Comparison of ENCODE assay signal across 9 mouse cellular contexts in genomic region chr4:122870027-122870426, GRCm38 (mm10). TPM values are rescaled to one million over a fixed set of nuclear protein-coding genes. Genes with fewer than 3 reads are reported as not detected.
DNase-seq lines count a peak whose midpoint lies in the region; ATAC-seq and TF ChIP-seq lines count a peak whose summit lies in the region.
"Had no signal": no experiment of that assay in that cellular context is flagged by ENCODE, and none has a peak within 500 bp of the region (broad histone marks: within the 10 kb centered on the region; RNA-seq: fewer than 3 reads in every experiment).

No protein-coding gene starts in this region.

- no peak for ATAC-seq in Patski

- POLR2A ChIA-PET in Patski (lab: Charles Lee) = no interaction called here

- CTCF ChIA-PET in Patski (lab: Charles Lee) = interaction anchor here (0.7 to 1.7 kb wide), 3 partner anchors 9 to 113 kb away, joined by 3 to 10 read pairs (median 3); no protein-coding TSS in a partner anchor

- H3K4me3 ChIP-seq in layer of hippocampus, adult 2 months = peak overlapping the region; percentile 11; the same call in 1 of the 2 replicates
- H3K4me3 ChIP-seq: liver, embryonic 15.5 days had no signal

- peak; percentile 38 for DNase-seq in adrenal gland, postnatal 10 days
- DNase-seq in adrenal gland, adult 18-20 months (ENCODE audit: low spot score in 2 of 2) = no peak
- no peak for DNase-seq in layer of hippocampus, adult 2 months (ENCODE audit: low spot score in 2 of 2)
- no peak for DNase-seq in layer of hippocampus, adult 8-10 months (ENCODE audit: low spot score in 2 of 2)
- no peak for DNase-seq in Patski (ENCODE audit: low read depth, low spot score)
- peak; percentile 49 for DNase-seq in lung, postnatal 10 days
- DNase-seq in urinary bladder, postnatal 25 days (ENCODE audit: low spot score) = no peak
- DNase-seq in frontal cortex, postnatal 36 days (ENCODE audit: low spot score in 2 of 2) = no peak

- peak overlapping the region; percentile 89 for H3K27ac ChIP-seq in layer of hippocampus, adult 2 months
- H3K27ac ChIP-seq: liver, embryonic 15.5 days had no signal

- peak; percentile 79 for TF ChIP-seq CTCF in layer of hippocampus, adult 2 months (conservative IDR thresholded peaks at IDR 0.05)
- peak; percentile 62 for TF ChIP-seq CTCF in Patski (IDR thresholded peaks at IDR 0.05)

- H3K27me3 ChIP-seq in Patski = no peaks in the 10 kb centered on the region
- H3K27me3 ChIP-seq: liver, embryonic 15.5 days had no signal

- in situ Hi-C loops in Patski (cut with MboI; ENCODE audit: low pct_unique_long_range_greater_than_20kb) = no loop called here

RNA-seq across cellular contexts. Expression of gene Cap1, which starts 15.8 kb away (rescaled TPM):
- total RNA-seq in adrenal gland, postnatal 10 days (2021) = 100 to 1,000 TPM; 128 TPM
- 100 to 1,000 TPM; 142 to 155 TPM for total RNA-seq in adrenal gland, adult 18-20 months (2021)
- 100 to 1,000 TPM; 296 to 316 TPM for total RNA-seq in layer of hippocampus, adult 2 months (2021)
- total RNA-seq in layer of hippocampus, adult 8-10 months (2022) = 100 to 1,000 TPM; 280 to 333 (median 312) TPM
- polyA plus RNA-seq in Patski (2021) = 145 TPM

RNA-seq across cellular contexts. Expression of gene Ppt1, which starts 34.0 kb away (rescaled TPM):
- total RNA-seq in adrenal gland, postnatal 10 days (2021) = 10 to 100 TPM; 45.9 to 54.5 TPM
- 10 to 100 TPM; 71.4 to 79.5 TPM for total RNA-seq in adrenal gland, adult 18-20 months (2021)
- total RNA-seq in layer of hippocampus, adult 2 months (2021) = 10 to 100 TPM; 84.6 to 88.1 TPM
- 100 to 1,000 TPM in 3 of 4 experiments, 10 to 100 TPM in 1; 91.5 to 118 (median 113) TPM for total RNA-seq in layer of hippocampus, adult 8-10 months (2022)
- 103 TPM for polyA plus RNA-seq in Patski (2021)

Comparison
In these comparisons a context has a peak if more than half of its experiments do, and no peak if none do; other contexts are left out.
1. DNase-seq: peak in adrenal gland, postnatal 10 days (single experiment) and lung, postnatal 10 days (single experiment); none in adrenal gland, adult 18-20 months (0 of 2), layer of hippocampus, adult 2 months (0 of 2), layer of hippocampus, adult 8-10 months (0 of 2), Patski (single experiment), urinary bladder, postnatal 25 days (single experiment) and frontal cortex, postnatal 36 days (0 of 2).